Mouse (Mus musculus): ENCODE measurements around the gene Slc16a8. TPM values are rescaled to one million over a fixed set of nuclear protein-coding genes. Genes with fewer than 3 reads are reported as not detected.

The Slc16a8 gene
- polyA plus RNA-seq (2012; rRNA removed) = not detected in 2 replicates

- Histone ChIP-seq H3K36me3 (ENCODE audit: control insufficient read depth, insufficient read depth, low read length) (no peaks in the 10 kb centered on the region), H3K4me1 (ENCODE audit: control insufficient read depth, insufficient read depth, insufficient read length) (no peaks in the 10 kb centered on the region), H3K4me3 (ENCODE audit: extremely low read depth, insufficient read depth, insufficient read length) (no peak within 1 kb of the TSS), H3K27me3 (ENCODE audit: control insufficient read depth, insufficient read depth, low read length) (peaks cover 13% of the 10 kb centered on the region), H3K27ac (ENCODE audit: insufficient read depth, low read length) (no peak within 1 kb of the TSS)
- TF ChIP-seq CTCF (IDR thresholded peaks at IDR 0.05; ENCODE audit: extremely low read depth, insufficient read depth, insufficient read length, insufficient replicate concordance) = no peak
- TF ChIP-seq POLR2A (IDR thresholded peaks at IDR 0.05; ENCODE audit: low read depth, low read length) = no peak
- DNase-seq (ENCODE audit: low read depth in 1 of 2, low spot score in 2 of 2) = no peak
- WGBS = 67% methylated on average over 3 of the region's 3 CpGs
Observed at GRCm38 (mm10) chr15:79254661-79255060, at the start of gene Slc16a8. Gene Slc16a8 (minus strand): TSS chr15:79254761.

GRCm38 (mm10) chr15:79303725-79304124 lies 49.2 kb upstream of the Slc16a8 start:
- Histone ChIP-seq H3K27ac (ENCODE audit: insufficient read depth, low read length) (no peak overlapping the region), H3K4me1 (ENCODE audit: control insufficient read depth, insufficient read depth, insufficient read length) (no peaks in the 10 kb centered on the region), H3K36me3 (ENCODE audit: control insufficient read depth, insufficient read depth, low read length) (peaks cover 6% of the 10 kb centered on the region), H3K4me3 (ENCODE audit: extremely low read depth, insufficient read depth, insufficient read length) (no peak overlapping the region), H3K27me3 (ENCODE audit: control insufficient read depth, insufficient read depth, low read length) (no peaks in the 10 kb centered on the region; the same call in 1 of the 2 replicates)
- 93% methylated on average over 8 of the region's 8 CpGs for WGBS
- DNase-seq (ENCODE audit: low read depth in 1 of 2, low spot score in 2 of 2) = no peak
- TF ChIP-seq POLR2A (IDR thresholded peaks at IDR 0.05; ENCODE audit: low read depth, low read length) (no peak), CTCF (IDR thresholded peaks at IDR 0.05; ENCODE audit: extremely low read depth, insufficient read depth, insufficient read length, insufficient replicate concordance) (no peak)

- Histone ChIP-seq H3K27ac (ENCODE audit: insufficient read depth, low read length) (no peak overlapping the region), H3K27me3 (ENCODE audit: control insufficient read depth, insufficient read depth, low read length) (no peaks in the 10 kb centered on the region; the same call in 1 of the 2 replicates), H3K4me1 (ENCODE audit: control insufficient read depth, insufficient read depth, insufficient read length) (no peaks in the 10 kb centered on the region), H3K4me3 (ENCODE audit: extremely low read depth, insufficient read depth, insufficient read length) (no peak overlapping the region), H3K36me3 (ENCODE audit: control insufficient read depth, insufficient read depth, low read length) (no peaks in the 10 kb centered on the region)
- no peak for DNase-seq (ENCODE audit: low read depth in 1 of 2, low spot score in 2 of 2)
- no peak for TF ChIP-seq POLR2A (IDR thresholded peaks at IDR 0.05; ENCODE audit: low read depth, low read length)
- no peak for TF ChIP-seq CTCF (IDR thresholded peaks at IDR 0.05; ENCODE audit: extremely low read depth, insufficient read depth, insufficient read length, insufficient replicate concordance)
- 91% methylated on average over 2 of the region's 2 CpGs for WGBS
Observed at GRCm38 (mm10) chr15:79299563-79300155, 45.1 kb upstream of the Slc16a8 start.

- 92% methylated on average over 6 of the region's 6 CpGs for WGBS
- H3K4me3 ChIP-seq (ENCODE audit: extremely low read depth, insufficient read depth, insufficient read length) = no peak overlapping the region
- no peaks in the 10 kb centered on the region; the same call in 1 of the 2 replicates for H3K27me3 ChIP-seq (ENCODE audit: control insufficient read depth, insufficient read depth, low read length)
- DNase-seq (ENCODE audit: low read depth in 1 of 2, low spot score in 2 of 2) = no peak
- no peaks in the 10 kb centered on the region for H3K36me3 ChIP-seq (ENCODE audit: control insufficient read depth, insufficient read depth, low read length)
- no peak overlapping the region for H3K27ac ChIP-seq (ENCODE audit: insufficient read depth, low read length)
- H3K4me1 ChIP-seq (ENCODE audit: control insufficient read depth, insufficient read depth, insufficient read length) = no peaks in the 10 kb centered on the region
- no peak for TF ChIP-seq CTCF (IDR thresholded peaks at IDR 0.05; ENCODE audit: extremely low read depth, insufficient read depth, insufficient read length, insufficient replicate concordance)
- no peak for TF ChIP-seq POLR2A (IDR thresholded peaks at IDR 0.05; ENCODE audit: low read depth, low read length)
Observed at GRCm38 (mm10) chr15:79298553-79298952, 44.0 kb upstream of the Slc16a8 start.

GRCm38 (mm10) chr15:79292779-79293178 lies 38.2 kb upstream of the Slc16a8 start:
- TF ChIP-seq CTCF (IDR thresholded peaks at IDR 0.05; ENCODE audit: extremely low read depth, insufficient read depth, insufficient read length, insufficient replicate concordance) = no peak
- no peak for TF ChIP-seq POLR2A (IDR thresholded peaks at IDR 0.05; ENCODE audit: low read depth, low read length)
- Histone ChIP-seq H3K27me3 (ENCODE audit: control insufficient read depth, insufficient read depth, low read length) (no peaks in the 10 kb centered on the region), H3K4me1 (ENCODE audit: control insufficient read depth, insufficient read depth, insufficient read length) (no peaks in the 10 kb centered on the region), H3K4me3 (ENCODE audit: extremely low read depth, insufficient read depth, insufficient read length) (no peak overlapping the region), H3K36me3 (ENCODE audit: control insufficient read depth, insufficient read depth, low read length) (0 out of 2 replicates have a peak, but pooled peaks cover 1% of the 10 kb centered on the region), H3K27ac (ENCODE audit: insufficient read depth, low read length) (no peak overlapping the region)
- DNase-seq (ENCODE audit: low read depth in 1 of 2, low spot score in 2 of 2) = no peak
- WGBS = 93% methylated on average over 9 of the region's 9 CpGs

GRCm38 (mm10) chr15:79290340-79290739 lies 35.8 kb upstream of the Slc16a8 start:
- WGBS = 94% methylated on average over 3 of the region's 3 CpGs
- no peak for TF ChIP-seq CTCF (IDR thresholded peaks at IDR 0.05; ENCODE audit: extremely low read depth, insufficient read depth, insufficient read length, insufficient replicate concordance)
- no peak for TF ChIP-seq POLR2A (IDR thresholded peaks at IDR 0.05; ENCODE audit: low read depth, low read length)
- H3K36me3 ChIP-seq (ENCODE audit: control insufficient read depth, insufficient read depth, low read length) = peaks cover 3% of the 10 kb centered on the region; the same call in 1 of the 2 replicates

GRCm38 (mm10) chr15:79289441-79289840 lies 34.9 kb upstream of the Slc16a8 start:
- Histone ChIP-seq H3K4me3 (ENCODE audit: extremely low read depth, insufficient read depth, insufficient read length) (no peak overlapping the region), H3K27me3 (ENCODE audit: control insufficient read depth, insufficient read depth, low read length) (no peaks in the 10 kb centered on the region), H3K36me3 (ENCODE audit: control insufficient read depth, insufficient read depth, low read length) (peaks cover 3% of the 10 kb centered on the region; the same call in 1 of the 2 replicates), H3K4me1 (ENCODE audit: control insufficient read depth, insufficient read depth, insufficient read length) (no peaks in the 10 kb centered on the region), H3K27ac (ENCODE audit: insufficient read depth, low read length) (no peak overlapping the region)
- 91% methylated on average over 12 of the region's 12 CpGs for WGBS
- TF ChIP-seq CTCF (IDR thresholded peaks at IDR 0.05; ENCODE audit: extremely low read depth, insufficient read depth, insufficient read length, insufficient replicate concordance) (no peak), POLR2A (IDR thresholded peaks at IDR 0.05; ENCODE audit: low read depth, low read length) (no peak)
- DNase-seq (ENCODE audit: low read depth in 1 of 2, low spot score in 2 of 2) = no peak

More at GRCm38 (mm10) chr15:79290340-79290739, 35.8 kb upstream of the Slc16a8 start:
- Histone ChIP-seq H3K4me3 (ENCODE audit: extremely low read depth, insufficient read depth, insufficient read length) (no peak overlapping the region), H3K27ac (ENCODE audit: insufficient read depth, low read length) (no peak overlapping the region), H3K4me1 (ENCODE audit: control insufficient read depth, insufficient read depth, insufficient read length) (no peaks in the 10 kb centered on the region), H3K27me3 (ENCODE audit: control insufficient read depth, insufficient read depth, low read length) (no peaks in the 10 kb centered on the region)
- no peak for DNase-seq (ENCODE audit: low read depth in 1 of 2, low spot score in 2 of 2)
